Mouse (Mus musculus) cerebellum, postnatal 10 days (tissue): ENCODE data around the gene Aatf.

Source experiments
- DNase-seq, 2 experiments: peaks; one replicate each; pipeline ENCODE4 v3.0.0; 2021; ENCODE audit warnings: mixed read lengths in 2 of 2

The Aatf gene

DNA sequence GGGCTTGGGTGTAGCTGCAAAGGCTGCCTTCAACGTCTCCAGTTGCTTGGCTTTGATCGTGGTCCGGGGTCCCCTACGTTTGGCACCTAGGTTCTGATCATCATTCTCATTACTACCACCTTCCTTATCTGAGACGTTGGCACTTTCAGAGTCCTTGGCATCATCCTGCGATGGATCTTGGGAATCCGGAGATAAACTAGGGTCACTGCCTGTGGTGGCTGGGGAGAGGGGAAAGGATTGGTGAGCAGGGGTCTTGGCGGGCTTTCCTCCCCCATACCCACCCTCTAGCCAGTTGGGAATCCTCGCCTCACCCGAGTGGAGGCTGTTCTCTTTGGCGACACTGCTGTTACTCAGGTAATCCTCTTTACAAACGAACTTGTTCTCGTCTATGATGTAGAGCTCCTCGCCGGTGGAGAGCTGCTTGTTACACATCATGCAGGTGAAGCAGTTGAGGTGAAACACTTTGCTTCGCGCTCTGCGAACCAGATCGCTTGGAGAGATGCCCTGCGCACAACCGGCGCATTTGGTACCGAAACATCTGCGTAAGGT, 8.5 kb upstream of the Aatf start:
- DNase-seq: peak; percentile 49 to 69

DNA sequence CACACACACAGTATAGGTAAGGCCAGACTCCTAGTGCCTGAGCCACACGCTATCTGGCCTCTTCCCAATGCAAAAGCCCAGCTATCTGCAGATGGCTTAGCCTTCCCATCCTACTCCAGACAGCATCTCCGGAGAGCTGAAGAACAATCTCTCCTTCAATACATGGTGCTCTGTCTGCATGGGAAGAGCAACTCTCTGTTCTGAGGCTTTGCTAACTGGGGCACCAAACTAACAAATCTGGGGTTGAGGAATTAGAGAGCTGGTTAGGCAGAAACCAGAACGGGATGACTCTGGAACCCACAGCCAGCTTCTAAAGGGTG, 7.7 kb upstream of the Aatf start:
- peak; percentile 52 to 61 for DNase-seq

DNA sequence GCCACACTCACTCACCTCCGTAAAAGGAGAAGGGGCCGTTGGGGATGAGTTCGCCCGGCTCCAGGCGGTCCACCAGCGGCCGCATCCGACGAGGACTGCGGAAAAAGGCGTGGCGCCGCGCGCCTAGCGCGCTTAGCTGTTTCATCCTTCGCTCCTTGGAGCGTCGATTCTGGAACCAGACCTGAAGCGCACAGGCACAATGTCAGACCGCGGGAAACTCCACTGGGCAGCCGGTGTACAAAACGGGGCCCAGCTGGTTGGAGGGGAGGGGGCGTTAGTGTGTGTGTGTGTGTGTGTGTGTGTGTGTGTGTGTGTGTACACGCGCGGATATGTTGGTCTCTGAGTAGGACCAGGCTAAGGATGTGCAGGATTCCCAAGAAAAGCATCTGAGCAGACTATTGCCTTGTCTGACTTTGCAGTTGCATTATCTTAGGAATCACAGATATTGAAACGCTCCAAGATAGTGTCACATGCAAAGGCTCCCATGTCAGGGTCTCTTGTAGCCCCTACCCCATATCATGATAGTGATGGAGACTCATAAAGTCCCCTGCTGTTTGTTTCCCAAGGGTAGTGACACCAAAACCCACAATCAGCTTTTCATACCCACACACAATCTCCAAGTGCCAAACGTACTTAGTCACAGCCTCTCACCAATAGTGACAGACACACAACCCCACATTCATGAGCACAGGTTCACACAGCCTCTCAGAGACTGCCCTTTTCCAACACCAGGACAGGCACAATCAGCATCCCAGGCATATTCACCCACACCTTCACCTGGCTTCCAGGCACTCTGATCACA, 7.1 kb upstream of the Aatf start:
- DNase-seq: peak in 1 of 2 experiments; percentile 51

DNA sequence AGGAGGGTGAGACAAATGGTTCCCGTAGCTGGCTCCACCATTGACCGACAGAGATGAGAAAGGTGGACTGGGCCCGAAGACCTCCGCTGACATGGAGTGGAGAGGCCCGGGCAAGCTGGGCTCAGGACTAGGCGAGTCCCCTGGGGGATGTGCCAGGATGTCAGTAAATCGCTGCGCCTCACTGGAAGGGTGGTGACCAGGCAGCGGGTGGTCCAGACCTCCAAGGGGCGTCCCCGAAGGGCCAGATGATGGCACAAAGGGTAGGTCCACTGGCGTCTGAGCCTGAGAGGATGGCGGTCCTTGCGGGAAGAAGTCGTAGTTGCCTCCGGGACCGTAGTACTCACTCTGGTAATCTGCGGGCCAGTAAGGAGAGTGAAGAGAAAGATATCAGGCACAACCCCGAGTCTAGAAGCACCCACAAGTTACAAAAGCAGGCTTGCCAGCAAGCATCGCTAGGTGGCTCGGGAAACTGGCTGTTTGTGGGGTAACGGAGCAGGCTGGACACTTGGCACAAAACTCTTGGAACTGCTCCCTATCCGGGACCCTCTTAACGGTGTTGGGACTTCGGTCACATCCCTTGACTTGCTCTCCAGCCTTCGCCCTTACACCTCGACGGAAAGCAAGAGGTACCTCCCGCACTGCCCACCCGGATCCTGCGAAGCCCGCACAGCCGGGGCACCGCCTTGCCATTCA, 6.4 kb upstream of the Aatf start:
- DNase-seq: peak; percentile 61 to 64

DNA sequence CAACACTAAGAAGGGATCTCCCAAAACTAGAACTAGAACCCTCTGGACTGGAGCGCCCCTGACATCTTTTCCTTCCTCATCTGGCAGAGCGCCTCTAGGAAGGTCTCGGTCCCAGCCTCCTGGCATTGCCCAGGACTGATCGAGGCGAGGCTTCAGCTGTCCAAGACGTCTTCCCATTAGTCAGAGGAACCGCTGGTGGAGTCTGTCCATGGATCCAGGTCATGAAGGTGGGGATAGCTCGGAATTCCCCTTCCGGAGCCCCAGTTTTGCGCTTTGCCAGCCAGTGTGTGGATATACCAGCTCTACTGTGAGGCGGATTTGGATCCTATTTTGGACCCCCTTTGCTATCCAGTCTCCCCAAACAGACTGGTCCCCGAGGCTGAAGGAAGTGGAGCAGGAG, 5.7 kb upstream of the Aatf start:
- DNase-seq: peak; percentile 54 to 57

DNA sequence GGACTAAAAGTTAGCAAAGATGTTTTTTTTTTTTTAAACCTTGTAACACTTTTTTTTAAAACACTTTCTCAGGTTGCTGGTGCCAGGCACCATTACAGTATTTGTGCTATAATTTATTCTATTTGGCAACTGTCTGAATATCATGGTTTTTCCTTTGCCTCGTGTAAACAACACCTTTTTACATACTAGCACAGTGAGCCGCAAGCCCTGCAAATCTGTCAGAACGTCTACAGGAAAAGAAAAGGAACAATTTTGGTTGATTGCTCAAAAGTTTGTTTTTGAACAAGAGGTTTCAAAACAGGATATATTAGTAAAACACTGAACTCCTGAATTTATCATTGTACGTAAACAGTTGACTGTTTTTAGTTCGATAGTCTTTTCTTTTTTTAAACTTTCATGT, 4.9 kb upstream of the Aatf start:
- DNase-seq: no peak

DNA sequence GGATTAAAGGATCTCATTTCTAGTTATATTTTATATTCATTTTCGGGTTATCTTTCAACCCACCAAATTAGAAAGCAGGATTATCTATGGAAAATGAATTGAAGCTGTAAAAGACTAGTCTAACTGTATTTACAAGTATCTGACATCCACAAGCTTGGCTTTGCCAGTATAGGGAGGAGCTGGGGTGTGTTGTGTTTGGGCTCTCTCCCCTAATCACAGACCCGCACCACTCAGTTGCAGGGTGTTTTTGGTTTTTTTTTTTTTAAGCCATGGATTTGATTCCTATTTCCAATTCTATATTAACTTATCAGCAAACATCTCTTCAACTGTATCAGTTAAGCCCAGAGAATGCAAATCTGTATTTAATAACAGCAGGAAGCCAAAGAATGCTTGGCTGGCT, 4.1 kb upstream of the Aatf start:
- no peak for DNase-seq

DNA sequence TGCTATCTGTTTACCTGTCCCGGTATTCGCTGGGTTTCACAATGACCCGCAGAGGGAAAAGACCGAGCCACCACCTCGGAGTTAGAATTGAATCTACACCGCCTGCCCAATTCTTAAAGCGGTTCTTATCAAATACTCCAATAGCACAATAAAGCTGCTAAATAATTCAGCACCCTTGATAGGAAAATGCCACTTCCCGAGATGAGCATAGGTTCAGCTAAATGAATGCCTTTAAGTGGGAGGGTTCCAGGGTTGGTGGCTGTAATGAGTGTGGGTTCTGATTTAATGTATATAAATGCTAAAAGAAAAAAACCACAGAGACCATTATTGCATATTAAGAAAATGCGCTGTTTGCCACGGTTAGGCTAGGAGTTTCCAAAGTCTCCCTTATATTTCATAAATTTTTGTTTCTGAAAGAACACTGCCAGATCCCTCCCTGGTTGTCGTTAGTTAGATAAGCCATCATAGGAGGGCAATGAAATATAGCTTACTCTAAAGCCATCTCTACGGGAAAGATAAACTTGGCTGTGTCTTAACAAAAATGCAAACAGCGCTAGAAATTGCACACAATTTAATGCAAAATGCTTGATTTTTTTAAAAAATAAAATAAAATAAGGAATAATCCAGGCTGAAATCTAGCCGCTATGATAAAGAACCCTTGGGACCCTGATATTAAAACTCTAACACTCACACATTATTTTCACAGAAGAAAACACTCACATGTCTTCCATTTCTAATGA, 3.3 kb upstream of the Aatf start:
- no peak for DNase-seq

DNA sequence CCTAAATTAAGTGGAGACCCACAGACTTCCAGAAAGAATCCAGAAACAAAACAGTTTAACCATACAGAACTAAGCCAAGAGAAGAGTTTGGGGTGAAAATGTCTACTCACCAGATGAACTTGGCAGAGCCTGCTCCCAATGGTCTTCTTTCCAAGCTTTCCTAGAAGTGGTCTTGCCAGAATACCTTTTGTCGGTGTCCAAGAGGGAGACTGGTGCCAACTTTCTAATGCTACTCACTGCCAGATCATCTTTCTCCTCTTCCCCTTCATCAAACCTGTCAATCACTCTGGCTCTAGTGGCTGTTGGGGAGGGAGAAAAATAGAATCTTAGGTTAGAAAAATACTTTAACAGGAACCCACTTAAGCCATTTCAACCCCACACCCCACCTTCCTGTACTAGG, 1.3 kb downstream of the Aatf start:
- DNase-seq: peak; percentile 67 to 78

DNA sequence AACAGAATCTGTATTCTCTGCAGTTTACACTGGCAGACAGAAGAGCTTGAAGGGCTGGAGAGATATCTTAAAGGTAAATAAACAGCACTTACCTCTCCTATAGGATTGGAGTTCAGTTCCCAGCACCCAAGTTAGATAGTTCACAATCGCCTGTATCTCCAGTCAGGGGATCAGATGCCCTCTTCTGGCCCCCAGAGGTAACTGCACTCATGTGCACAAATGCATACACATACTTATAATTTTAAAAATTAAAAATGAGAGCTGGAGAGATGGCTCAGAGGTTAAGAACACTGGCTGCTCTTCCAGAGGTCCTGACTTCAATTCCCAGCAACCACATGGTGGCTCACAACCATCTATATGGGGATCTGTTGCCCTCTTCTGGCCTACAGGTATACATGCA, 9.0 kb downstream of the Aatf start:
- DNase-seq: no peak

DNA sequence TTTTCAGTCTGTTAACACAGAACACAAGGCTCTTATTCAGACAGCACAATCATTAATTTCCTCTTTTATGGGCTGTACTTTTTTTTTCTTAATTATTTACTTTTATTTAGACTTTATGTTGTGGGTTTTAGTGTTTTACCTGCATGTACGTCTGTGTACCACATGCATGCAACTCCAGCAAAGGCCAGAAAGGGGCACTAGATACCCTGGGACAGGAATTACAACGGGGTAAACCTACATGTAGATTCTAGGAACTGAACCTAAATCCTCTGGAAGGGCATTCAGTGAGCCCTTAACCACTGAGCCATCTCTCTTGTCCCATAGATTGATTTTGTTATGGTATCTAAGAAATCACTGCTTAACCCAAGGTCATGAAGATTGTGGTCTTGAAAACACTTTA, 15.4 kb downstream of the Aatf start:
- peak; percentile 65 for DNase-seq

DNA sequence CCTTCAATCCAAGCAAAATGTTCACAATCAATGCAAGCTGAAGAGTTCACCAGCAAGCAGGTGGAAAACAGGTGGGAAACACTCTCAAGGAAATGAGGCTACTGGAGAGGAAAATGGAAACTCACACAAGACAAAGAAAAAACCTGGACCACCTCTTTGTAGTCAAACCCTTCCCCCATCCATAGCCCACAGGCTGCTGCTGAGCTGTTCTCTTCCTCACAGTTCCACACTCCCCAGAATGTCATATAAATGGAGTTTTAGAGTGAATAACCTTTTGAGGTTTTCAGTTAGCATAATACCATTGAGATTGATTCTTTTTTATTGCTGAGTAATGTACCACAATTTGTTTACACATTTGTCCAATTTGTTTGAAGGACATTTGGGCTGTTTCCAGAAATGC, 16.4 kb downstream of the Aatf start:
- no peak for DNase-seq

DNA sequence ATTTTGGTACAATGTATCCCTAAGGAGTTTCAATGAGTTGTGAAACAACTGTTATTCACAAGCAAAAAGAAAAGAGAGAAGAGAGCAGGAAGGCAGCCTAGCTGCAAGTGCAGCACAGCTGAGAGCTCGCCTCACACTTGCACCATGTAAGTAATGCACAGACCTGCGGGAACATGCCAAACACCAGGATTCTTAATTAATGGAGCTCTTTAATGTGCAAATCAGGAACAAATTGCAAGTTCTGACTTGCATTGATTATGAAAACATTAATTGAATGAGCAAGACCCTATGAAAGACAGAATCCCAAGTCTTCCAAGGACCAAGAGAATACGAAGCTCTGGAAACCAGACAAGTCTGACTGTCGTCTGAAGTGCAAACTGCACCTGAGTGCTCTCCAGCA, 17.5 kb downstream of the Aatf start:
- no peak for DNase-seq

DNA sequence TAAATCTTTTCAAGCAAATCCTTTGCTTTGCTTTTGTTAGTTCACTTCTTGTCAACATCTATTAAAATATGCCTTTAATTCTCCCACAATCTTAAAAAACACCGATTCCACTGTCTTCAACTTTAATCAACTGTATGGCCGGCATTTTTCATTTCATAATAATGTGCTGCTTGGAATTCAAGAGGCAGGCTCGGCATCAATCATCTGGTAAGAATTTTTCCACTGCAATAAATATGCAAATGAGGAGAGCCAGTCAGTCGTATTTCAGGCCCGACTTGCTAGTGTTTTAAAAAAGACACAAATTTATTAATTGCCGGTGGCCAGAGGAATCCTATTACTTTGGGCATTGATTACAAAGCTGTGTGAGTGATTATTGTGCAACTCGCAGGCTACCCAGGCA, 31.7 kb downstream of the Aatf start:
- DNase-seq: no peak

DNA sequence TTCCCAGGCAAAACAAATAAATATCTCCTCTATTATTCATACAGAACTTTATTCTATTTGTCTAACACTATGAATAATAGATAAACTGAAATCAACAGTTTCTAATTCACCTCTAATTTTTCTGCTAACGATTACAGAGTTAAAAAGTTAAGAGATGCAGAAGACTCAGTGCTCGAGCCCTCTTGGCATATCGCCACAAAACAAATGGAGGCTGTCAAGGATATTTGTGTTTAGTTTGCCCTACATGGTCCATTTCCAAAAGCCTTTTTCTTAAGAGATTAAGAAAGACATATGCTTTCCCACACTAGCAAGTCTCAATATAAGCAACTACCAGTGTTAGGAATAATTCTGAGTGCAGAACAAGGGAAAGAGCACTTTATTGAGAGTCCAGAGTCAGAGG, 32.9 kb downstream of the Aatf start:
- DNase-seq: peak; percentile 27 to 40

DNA sequence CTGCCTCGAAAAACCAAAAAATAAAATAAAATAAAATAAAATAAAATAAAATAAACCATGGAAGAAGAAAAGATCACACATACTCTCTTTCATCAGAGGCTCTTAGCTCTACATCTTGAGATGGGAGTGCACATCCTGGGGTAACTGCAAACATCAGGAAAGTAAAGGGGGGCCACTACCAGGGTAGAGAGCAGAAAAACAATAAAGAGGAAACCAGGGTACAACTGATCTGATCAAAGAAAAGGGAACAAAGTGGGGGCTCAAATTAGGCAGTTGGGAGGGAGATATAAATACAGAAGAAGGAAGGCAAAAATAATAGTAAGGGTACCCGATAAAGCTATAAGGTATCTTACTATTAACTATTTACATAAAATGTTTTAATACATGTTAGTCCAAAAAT, 36.7 kb downstream of the Aatf start:
- no peak for DNase-seq

DNA sequence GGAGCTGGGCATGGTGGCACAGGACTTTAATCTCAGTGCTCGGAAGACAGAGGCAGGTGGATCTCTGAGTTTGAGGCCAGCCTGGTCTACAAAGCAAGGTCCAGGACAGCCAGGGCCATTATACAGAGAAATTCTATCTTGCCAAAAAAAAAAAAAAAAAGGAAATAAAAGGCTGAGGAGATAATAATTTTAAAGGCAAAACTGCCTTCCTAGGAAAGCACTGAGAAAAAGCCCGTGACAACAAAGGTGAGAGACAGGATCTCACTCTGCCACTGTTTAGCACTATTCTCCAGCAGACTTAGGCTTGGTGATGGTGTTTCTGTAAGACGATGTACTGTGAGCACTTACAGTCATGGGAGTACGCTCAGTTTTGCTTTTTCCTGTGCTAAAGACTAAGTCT, 37.3 kb downstream of the Aatf start:
- DNase-seq: no peak

DNA sequence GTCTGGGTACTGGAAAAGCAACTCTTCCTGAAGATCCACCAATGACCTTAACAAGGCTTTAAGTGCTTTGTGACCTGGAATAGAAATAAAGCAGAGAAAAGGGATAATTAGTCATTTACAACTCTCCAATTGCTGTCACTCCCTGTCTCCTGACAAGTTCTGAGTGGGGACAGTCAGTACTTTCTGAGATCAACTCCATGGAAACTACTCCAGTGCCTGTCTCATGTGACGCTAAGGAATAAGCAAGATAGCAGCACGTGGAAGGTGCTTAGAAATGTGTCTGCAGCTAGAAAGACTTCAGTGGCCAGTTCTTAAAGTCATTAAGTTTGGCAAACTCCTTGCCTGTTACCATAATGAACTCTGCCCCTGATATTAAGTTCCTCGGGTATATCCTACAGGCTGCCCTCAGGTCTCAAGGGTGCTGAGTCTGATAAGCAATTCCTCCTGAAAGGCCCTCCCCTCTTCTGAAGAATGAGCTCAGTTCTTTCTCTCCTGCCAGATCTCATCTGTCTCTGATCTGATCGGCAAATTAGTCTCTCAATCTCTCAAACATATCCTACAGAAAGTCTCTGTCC, 40.1 kb downstream of the Aatf start:
- no peak for DNase-seq

DNA sequence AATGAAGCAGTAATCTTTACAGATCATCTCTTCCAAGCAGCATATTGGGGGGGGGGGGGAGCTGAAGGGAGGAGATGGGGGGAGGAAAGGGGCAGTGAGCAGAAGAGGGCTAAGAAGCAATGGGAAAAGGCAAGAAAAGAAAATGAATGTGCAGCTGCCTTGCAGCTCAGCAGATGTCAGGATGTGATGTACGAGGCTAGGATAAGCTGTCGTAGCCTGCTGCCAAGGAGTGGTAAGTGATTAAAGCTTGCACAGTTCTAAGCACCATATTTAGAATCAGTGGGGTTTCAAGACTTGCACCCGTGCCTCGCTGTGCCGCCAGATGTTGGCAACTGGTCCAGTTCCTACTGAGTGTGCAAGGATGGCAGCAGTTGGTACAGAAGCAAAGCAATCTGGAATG, 48.8 kb downstream of the Aatf start:
- peak in 1 of 2 experiments; percentile 11 for DNase-seq

DNA sequence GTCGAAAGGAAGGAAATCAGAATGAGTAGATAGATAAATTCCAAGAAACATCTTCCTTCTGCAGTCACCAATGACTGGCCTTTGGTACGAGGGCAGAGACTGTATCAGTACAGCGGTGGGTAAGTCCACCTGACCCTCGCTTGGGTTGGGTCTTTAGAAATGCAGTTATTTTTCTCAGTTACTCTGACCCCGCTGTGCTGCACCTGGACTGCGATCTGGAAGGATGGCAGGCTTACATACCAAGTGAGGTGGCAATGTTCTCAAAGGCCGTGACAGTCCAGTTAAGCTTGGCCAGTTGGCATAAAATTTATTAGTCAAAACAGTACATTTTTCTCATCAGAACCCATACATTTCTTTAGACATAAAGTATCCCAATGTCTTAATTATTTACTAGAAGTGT, 59.4 kb downstream of the Aatf start:
- DNase-seq: peak; percentile 12 to 25

DNA sequence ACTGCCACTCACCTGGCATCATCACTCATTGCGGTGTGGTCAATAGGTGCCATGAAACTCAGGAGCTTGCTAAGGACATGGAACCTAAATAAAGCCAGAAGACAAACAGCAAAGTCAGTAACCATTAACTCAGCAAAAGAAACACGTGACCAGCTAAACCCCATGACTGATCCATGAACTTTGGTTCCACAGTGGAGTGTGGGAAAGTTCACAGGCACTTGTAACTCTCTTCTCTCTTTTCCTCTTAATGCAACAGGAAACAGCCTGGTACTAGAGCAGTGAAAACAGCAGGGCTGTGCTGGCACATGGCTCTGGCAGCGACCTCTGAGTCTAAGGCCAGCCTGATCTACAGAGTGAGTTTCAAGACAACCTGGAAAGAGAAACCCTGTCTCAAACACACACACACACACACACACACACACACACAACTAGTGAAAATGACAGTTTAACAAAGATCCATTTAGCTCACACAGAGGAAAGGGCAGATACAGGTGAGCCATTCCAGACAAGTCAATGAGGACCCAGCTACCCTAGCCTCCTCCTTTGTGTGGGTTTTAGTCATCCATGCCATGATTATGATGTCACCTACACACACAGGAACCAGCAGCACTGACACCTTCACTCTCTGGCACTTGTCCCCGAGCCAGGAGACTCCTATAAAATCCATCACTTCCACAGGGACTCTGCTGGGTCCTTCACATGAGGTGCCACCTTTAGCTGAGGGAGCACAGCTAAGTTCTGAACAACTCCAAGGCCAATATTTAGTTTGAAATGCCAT, 70.6 kb downstream of the Aatf start:
- DNase-seq: no peak

DNA sequence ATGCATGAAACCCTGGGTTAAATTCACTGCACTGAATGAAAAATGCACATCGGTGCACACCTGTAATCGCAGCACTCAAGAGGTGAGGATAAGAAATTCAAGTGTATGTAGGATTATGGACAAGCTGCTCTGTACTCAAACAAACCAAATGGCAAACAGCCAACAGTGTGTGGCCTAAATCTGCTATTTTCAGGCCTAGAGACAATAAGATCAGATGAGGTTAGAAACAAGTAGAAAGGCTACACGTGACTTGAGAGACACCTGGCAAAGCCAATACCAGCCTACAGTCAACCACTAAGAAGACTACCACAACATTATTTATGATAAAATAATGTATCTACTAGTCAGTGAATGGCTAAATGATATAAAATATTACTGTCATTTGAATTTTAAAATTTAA, 72.9 kb downstream of the Aatf start:
- peak in 1 of 2 experiments; percentile 38 for DNase-seq

DNA sequence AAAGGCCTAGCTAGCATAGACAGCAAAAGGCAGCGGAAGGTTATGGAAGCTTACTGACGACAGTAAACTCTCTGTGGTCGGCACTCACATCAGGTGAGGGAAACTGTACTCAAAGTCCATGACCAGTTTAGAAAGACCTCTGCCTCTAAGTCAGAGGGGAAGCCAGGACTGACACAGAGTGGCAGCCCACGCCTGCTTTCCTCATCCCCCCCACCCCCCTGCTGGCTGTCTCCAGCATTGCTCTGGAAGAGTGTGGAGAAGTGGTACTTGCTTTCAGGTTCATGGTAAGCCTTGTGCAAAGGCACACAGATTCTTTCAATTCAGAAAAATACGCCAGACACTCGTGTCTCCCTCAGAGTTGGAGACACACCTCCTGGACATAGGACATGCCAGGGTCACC, 78.4 kb downstream of the Aatf start:
- DNase-seq: no peak
